ENCODE assay signal across 8 mouse cellular contexts in genomic region chr11:97187764-97188642, GRCm38 (mm10). TPM values are rescaled to one million over a fixed set of nuclear protein-coding genes. Genes with fewer than 3 reads are reported as not detected.
A peak's percentile ranks its signal among the peaks of the same experiment; 100 is the strongest.
DNase-seq lines count a peak whose midpoint lies in the region; ATAC-seq and TF ChIP-seq lines count a peak whose summit lies in the region.

TSS of gene Kpnb1 (minus strand) at chr11:97187881.

- H3K36me3 ChIP-seq in embryonic facial prominence, embryonic 15.5 days: peaks cover 30% of the 10 kb centered on the region
- peaks cover 34% of the 10 kb centered on the region for H3K36me3 ChIP-seq in limb, embryonic 14.5 days (ENCODE audit: control insufficient read depth, insufficient read depth, low read length)
- peaks cover 18% of the 10 kb centered on the region; the same call in 1 of the 2 replicates for H3K36me3 ChIP-seq in midbrain, postnatal 0 days (ENCODE audit: insufficient read depth, low read length)

- H3K9ac ChIP-seq in embryonic facial prominence, embryonic 15.5 days: peak within 1 kb of the TSS; percentile 66
- peak within 1 kb of the TSS; percentile 92 for H3K9ac ChIP-seq in limb, embryonic 14.5 days (ENCODE audit: low read depth, low read length, severe bottlenecking)
- peak within 1 kb of the TSS; percentile 84 for H3K9ac ChIP-seq in midbrain, postnatal 0 days (replicated peaks; ENCODE audit: low read length, poor library complexity, severe bottlenecking)

- no peaks in the 10 kb centered on the region for H3K9me3 ChIP-seq in embryonic facial prominence, embryonic 15.5 days (replicated peaks)
- H3K9me3 ChIP-seq in limb, embryonic 14.5 days (ENCODE audit: control insufficient read depth, low read length): no peaks in the 10 kb centered on the region
- no peaks in the 10 kb centered on the region for H3K9me3 ChIP-seq in midbrain, postnatal 0 days (ENCODE audit: low read length)

- under 1% methylated on average over 96 of the region's 101 CpGs for WGBS in bone marrow, adult 2 months
- under 1% methylated on average over 92 of the region's 101 CpGs for WGBS in embryonic facial prominence, embryonic 15.5 days
- WGBS in limb, embryonic 14.5 days: under 1% methylated on average over 82 of the region's 101 CpGs
- WGBS in midbrain, postnatal 0 days: under 1% methylated on average over 90 of the region's 101 CpGs

- no peaks in the 10 kb centered on the region; the same call in 1 of the 2 replicates for H3K4me1 ChIP-seq in bone marrow, adult 2 months (ENCODE audit: control insufficient read depth, insufficient read depth, low read length)
- H3K4me1 ChIP-seq in embryonic facial prominence, embryonic 15.5 days: peaks cover 28% of the 10 kb centered on the region; the same call in 1 of the 2 replicates
- H3K4me1 ChIP-seq in limb, embryonic 14.5 days (ENCODE audit: control insufficient read depth, insufficient read depth, low read length): peaks cover 12% of the 10 kb centered on the region
- no peaks in the 10 kb centered on the region for H3K4me1 ChIP-seq in midbrain, postnatal 0 days (ENCODE audit: insufficient read depth, low read length)

- H3K4me3 ChIP-seq in bone marrow, adult 2 months (replicated peaks; ENCODE audit: control insufficient read depth, low read depth, low read length): peak within 1 kb of the TSS; percentile 98
- H3K4me3 ChIP-seq in embryonic facial prominence, embryonic 15.5 days (replicated peaks): peak within 1 kb of the TSS; percentile 91
- H3K4me3 ChIP-seq in limb, embryonic 14.5 days (replicated peaks; ENCODE audit: low read length): peak within 1 kb of the TSS; percentile 89
- peak within 1 kb of the TSS; percentile 93 for H3K4me3 ChIP-seq in midbrain, postnatal 0 days (ENCODE audit: low read depth, low read length)

- ATAC-seq in embryonic facial prominence, embryonic 15.5 days (ENCODE audit: insufficient number of reproducible peaks, low FRiP score, low TSS enrichment, low read depth): peak; percentile 96
- ATAC-seq in limb, embryonic 14.5 days (ENCODE audit: low FRiP score, low read depth): peak; percentile 93
- ATAC-seq in midbrain, postnatal 0 days (ENCODE audit: low FRiP score): peak; percentile 98

- no peaks in the 10 kb centered on the region for H3K27me3 ChIP-seq in embryonic facial prominence, embryonic 15.5 days
- no peaks in the 10 kb centered on the region for H3K27me3 ChIP-seq in limb, embryonic 14.5 days (ENCODE audit: control insufficient read depth, insufficient read depth, low read length)
- no peaks in the 10 kb centered on the region for H3K27me3 ChIP-seq in midbrain, postnatal 0 days (ENCODE audit: insufficient read depth, low read length)

- peak within 1 kb of the TSS; percentile 87 for H3K4me2 ChIP-seq in embryonic facial prominence, embryonic 15.5 days (replicated peaks)
- H3K4me2 ChIP-seq in limb, embryonic 14.5 days (replicated peaks; ENCODE audit: low read depth, low read length, severe bottlenecking): peak within 1 kb of the TSS; percentile 83
- H3K4me2 ChIP-seq in midbrain, postnatal 0 days (ENCODE audit: low read depth, low read length, poor library complexity, severe bottlenecking): peak within 1 kb of the TSS; percentile 86

- peak; percentile 99 for DNase-seq in 416B (ENCODE audit: low read depth)
- DNase-seq in heart, adult 8-10 months (ENCODE audit: low spot score): peak; percentile 98
- peak; percentile 99 for DNase-seq in kidney, adult 9 months
- peak; percentile 99 for DNase-seq in limb, embryonic 14.5 days (ENCODE audit: low spot score)
- peak; percentile 100 for DNase-seq in midbrain, postnatal 0 days (ENCODE audit: low spot score)
- peak; percentile 96 to 98 for DNase-seq in spleen, postnatal 14 days (ENCODE audit: low spot score in 2 of 2)

- peak; percentile 85 for TF ChIP-seq POLR2A in bone marrow, adult 2 months (IDR thresholded peaks at IDR 0.05; ENCODE audit: borderline replicate concordance, control insufficient read depth, low read depth, low read length)
- peak; percentile 84; the same call in 1 of the 2 replicates for TF ChIP-seq POLR2A in limb, embryonic 14.5 days (IDR thresholded peaks at IDR 0.05; ENCODE audit: borderline replicate concordance, extremely low read depth, insufficient read depth, insufficient read length)

- TF ChIP-seq CTCF in bone marrow, adult 2 months (IDR thresholded peaks at IDR 0.05; ENCODE audit: control insufficient read depth, insufficient read depth, low read length): no peak; the same call in 1 of the 2 replicates
- peak; percentile 26; the same call in 1 of the 2 replicates for TF ChIP-seq CTCF in midbrain, postnatal 0 days (IDR thresholded peaks at IDR 0.05)

- peak within 1 kb of the TSS; percentile 99 for H3K27ac ChIP-seq in bone marrow, adult 2 months (ENCODE audit: control insufficient read depth, insufficient read depth, low read depth, low read length, poor library complexity)
- peak within 1 kb of the TSS; percentile 97 for H3K27ac ChIP-seq in embryonic facial prominence, embryonic 15.5 days (replicated peaks)
- peak within 1 kb of the TSS; percentile 95 for H3K27ac ChIP-seq in limb, embryonic 14.5 days (replicated peaks; ENCODE audit: low read depth, low read length)
- peak within 1 kb of the TSS; percentile 94 for H3K27ac ChIP-seq in midbrain, postnatal 0 days (ENCODE audit: low read depth, low read length)

RNA-seq across cellular contexts. Expression of gene Kpnb1, which starts in this region (rescaled TPM):
- 66.4 and 67.4 TPM in 2 replicates for polyA plus RNA-seq in bone marrow, adult 2 months (2011; ENCODE audit: insufficient read depth, insufficient read length, low replicate concordance, missing spikeins)
- polyA plus RNA-seq in embryonic facial prominence, embryonic 15.5 days (2015; fragmentation: Nextera tagmentation; extraction: Ambion mirVana): 43.8 and 49.9 TPM in 2 replicates
- total RNA-seq in heart, adult 8-10 months (2022): 10 to 100 TPM; 78.7 to 80.0 (median 79.7) TPM
- polyA plus RNA-seq in limb, embryonic 14.5 days (2012; rRNA removed): 123 and 145 TPM in 2 replicates
- polyA plus RNA-seq in limb, embryonic 14.5 days (2014; fragmentation: Nextera tagmentation; extraction: Ambion mirVana): 71.5 and 71.8 TPM in 2 replicates
- total RNA-seq in midbrain, postnatal 0 days (2014; rRNA removed): 104 and 118 TPM in 2 replicates
- polyA plus RNA-seq in midbrain, postnatal 0 days (2015; fragmentation: Nextera tagmentation; extraction: Ambion mirVana): 23.0 and 25.0 TPM in 2 replicates

Comparison
In these comparisons a context has a peak if more than half of its experiments do, and no peak if none do; other contexts are left out.
1. Peak in every context shown above with its lines: DNase-seq, ATAC-seq, H3K4me3 ChIP-seq and H3K27ac ChIP-seq.